Mouse (Mus musculus) heart, adult 2 months (tissue): ENCODE results near the gene Usp18.

ENCODE experiments used
- CTCF ChIP-seq: fragments of 200-600 bp; IDR thresholded peaks from 2 replicates; pipeline ENCODE4 v1.8.1; 2022; ENCODE audit warnings: antibody characterized with exemption, mild to moderate bottlenecking, moderate library complexity
- EP300 ChIP-seq: fragments of 200-500 bp; IDR thresholded peaks from 2 replicates; pipeline ENCODE4 v1.6.1; 2011; ENCODE audit warnings: low read depth, low read length, control low read depth; ENCODE audit not compliant: insufficient read depth
- POLR2A ChIP-seq: fragments of 200-500 bp; IDR thresholded peaks from 2 replicates; pipeline ENCODE4 v1.6.1; 2011; ENCODE audit warnings: mild to moderate bottlenecking, low read depth, low read length, control low read depth; ENCODE audit not compliant: insufficient read depth

DNA sequence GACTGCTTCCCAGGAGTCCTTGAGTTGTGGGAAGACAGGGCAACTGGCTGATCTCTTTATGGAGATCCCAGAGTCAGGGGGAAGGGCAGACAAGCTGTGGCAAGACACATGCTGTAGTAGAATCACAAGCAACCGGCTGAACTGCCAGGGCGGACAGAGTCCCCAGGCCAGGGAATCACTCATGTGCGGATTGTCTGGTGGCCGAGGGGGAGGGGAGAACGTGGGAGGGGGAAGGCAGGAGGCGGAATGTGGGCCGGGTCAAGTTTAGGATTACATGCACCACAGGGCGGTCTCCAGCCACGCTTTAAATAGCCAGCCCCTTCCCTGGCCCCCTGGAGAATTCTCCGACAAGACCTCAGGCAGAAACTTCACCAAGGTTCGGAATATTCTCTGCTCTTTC, 54.2 kb downstream of the Usp18 start, which contains the start of gene Slc6a13:
- TF ChIP-seq CTCF: no peak
- no peak for TF ChIP-seq EP300
- TF ChIP-seq POLR2A: no peak
